Mouse (Mus musculus) liver, adult 2 months (tissue): ENCODE measurements at regions not wholly inside any gene's neighbourhood (a gene's known extent, or its start where the extent isn't known, plus 50 kb on each side); places are given as distances from the start of the nearest gene placed in this dataset.

Experiments
- DNase-seq: peaks from one replicate; pipeline ENCODE4 v3.0.0-alpha.2; 2011; ENCODE audit warnings: low read depth, low spot score; ENCODE audit errors: extremely low read depth
- H3K27ac ChIP-seq: fragments of 200-500 bp; replicated peaks from 2 replicates; pipeline ENCODE4 v1.5.1; 2012; ENCODE audit warnings: low read depth, mild to moderate bottlenecking, control low read depth, inconsistent platforms, low read length; ENCODE audit not compliant: insufficient read depth
- H3K27me3 ChIP-seq: fragments of 200-500 bp; 2 replicates; pipeline ENCODE4 v1.6.1; 2012; ENCODE audit warnings: mild to moderate bottlenecking, moderate library complexity, low read length, inconsistent platforms; ENCODE audit not compliant: control insufficient read depth, insufficient read depth
- H3K36me3 ChIP-seq: fragments of 200-500 bp; 2 replicates; pipeline ENCODE4 v1.6.1; 2012; ENCODE audit warnings: low read length, inconsistent platforms; ENCODE audit not compliant: control insufficient read depth, insufficient read depth
- H3K4me1 ChIP-seq: fragments of 200-500 bp; 2 replicates; pipeline ENCODE4 v1.6.1; 2011; ENCODE audit warnings: low read length; ENCODE audit not compliant: control insufficient read depth, insufficient read depth
- H3K4me3 ChIP-seq: fragments of 200-500 bp; 2 replicates; pipeline ENCODE4 v1.5.1; 2011; ENCODE audit warnings: low read depth, mild to moderate bottlenecking, control low read depth, low read length, moderate library complexity; ENCODE audit not compliant: insufficient read depth
- H3K79me2 ChIP-seq: fragments of 200-500 bp; 2 replicates; pipeline ENCODE4 v1.6.1; 2012; ENCODE audit warnings: inconsistent platforms, mild to moderate bottlenecking, low read length, moderate library complexity; ENCODE audit not compliant: control insufficient read depth, insufficient read depth
- H3K9ac ChIP-seq: fragments of 200-500 bp; 2 replicates; pipeline ENCODE4 v1.6.1; 2012; ENCODE audit warnings: low read depth, mild to moderate bottlenecking, control low read depth, inconsistent platforms, low read length
- CTCF ChIP-seq: fragments of 200-500 bp; IDR thresholded peaks from 2 replicates; pipeline ENCODE4 v1.5.1; 2011; ENCODE audit warnings: low read depth, low read length, control low read depth
- POLR2A ChIP-seq: fragments of 200-500 bp; IDR thresholded peaks from 2 replicates; pipeline ENCODE4 v1.6.1; 2011; ENCODE audit warnings: low read length, control low read depth; ENCODE audit not compliant: insufficient read depth; ENCODE audit errors: extremely low read depth
- WGBS: fragments of 180-500 bp; shearing (Covaris S2); methylation state at CpG from one replicate; pipeline ENCODE4 v1.1.7; 2018; 5-methylcytosine and 5-hydroxymethylcytosine counted together

- no peak overlapping the region for H3K27ac ChIP-seq
- WGBS: 46% methylated on average over 3 of the region's 3 CpGs
- no peak overlapping the region for H3K9ac ChIP-seq
- no peaks in the 10 kb centered on the region for H3K79me2 ChIP-seq
- no peak for TF ChIP-seq POLR2A
- TF ChIP-seq CTCF: no peak
- H3K36me3 ChIP-seq: no peaks in the 10 kb centered on the region
- H3K4me3 ChIP-seq: no peak overlapping the region
- DNase-seq: no peak
- H3K27me3 ChIP-seq: no peaks in the 10 kb centered on the region
- H3K4me1 ChIP-seq: no peaks in the 10 kb centered on the region
Measured at GRCm38 (mm10) chr11:84738128-84738527, 81.2 kb downstream of the Mrm1 start.

- no peaks in the 10 kb centered on the region for H3K27me3 ChIP-seq
- no peaks in the 10 kb centered on the region for H3K4me1 ChIP-seq
- WGBS: 75% methylated on average over 6 of the region's 6 CpGs
- no peak overlapping the region for H3K4me3 ChIP-seq
- H3K27ac ChIP-seq: no peak overlapping the region
- no peaks in the 10 kb centered on the region for H3K36me3 ChIP-seq
- no peak overlapping the region for H3K9ac ChIP-seq
- H3K79me2 ChIP-seq: no peaks in the 10 kb centered on the region
- DNase-seq: no peak
- TF ChIP-seq CTCF: no peak
- TF ChIP-seq POLR2A: no peak
Measured at GRCm38 (mm10) chr11:84731890-84732289, 87.4 kb downstream of the Mrm1 start.

GRCm38 (mm10) chr11:84730218-84730617, 89.1 kb downstream of the Mrm1 start:
- no peak overlapping the region for H3K4me3 ChIP-seq
- H3K27me3 ChIP-seq: no peaks in the 10 kb centered on the region
- no peaks in the 10 kb centered on the region for H3K79me2 ChIP-seq
- TF ChIP-seq POLR2A (no peak), CTCF (no peak)
- WGBS: 45% methylated on average over 8 of the region's 8 CpGs
- H3K9ac ChIP-seq: no peak overlapping the region
- no peaks in the 10 kb centered on the region for H3K4me1 ChIP-seq
- DNase-seq: no peak
- H3K36me3 ChIP-seq: no peaks in the 10 kb centered on the region
- no peak overlapping the region for H3K27ac ChIP-seq

- TF ChIP-seq POLR2A (no peak), CTCF (no peak)
- Histone ChIP-seq H3K36me3 (no peaks in the 10 kb centered on the region), H3K27me3 (no peaks in the 10 kb centered on the region), H3K4me1 (no peaks in the 10 kb centered on the region), H3K4me3 (no peak overlapping the region), H3K79me2 (no peaks in the 10 kb centered on the region), H3K27ac (no peak overlapping the region), H3K9ac (no peak overlapping the region)
- DNase-seq: no peak
- WGBS: 24% methylated on average over 2 of the region's 2 CpGs
Measured at GRCm38 (mm10) chr11:84729189-84729588, 90.1 kb downstream of the Mrm1 start.

- Histone ChIP-seq H3K4me1 (no peaks in the 10 kb centered on the region), H3K4me3 (no peak overlapping the region), H3K9ac (no peak overlapping the region), H3K36me3 (no peaks in the 10 kb centered on the region), H3K27ac (no peak overlapping the region), H3K79me2 (no peaks in the 10 kb centered on the region), H3K27me3 (no peaks in the 10 kb centered on the region)
- no peak for TF ChIP-seq CTCF
- no peak for TF ChIP-seq POLR2A
- 78% methylated on average over 18 of the region's 18 CpGs for WGBS
- DNase-seq: no peak
Measured at GRCm38 (mm10) chr11:84725936-84726613, 93.2 kb downstream of the Mrm1 start.

- H3K4me3 ChIP-seq: no peak overlapping the region
- H3K9ac ChIP-seq: no peak overlapping the region
- H3K27ac ChIP-seq: no peak overlapping the region
- H3K27me3 ChIP-seq: no peaks in the 10 kb centered on the region
- H3K4me1 ChIP-seq: no peaks in the 10 kb centered on the region
- 43% methylated on average over 11 of the region's 11 CpGs for WGBS
- H3K36me3 ChIP-seq: no peaks in the 10 kb centered on the region
- no peaks in the 10 kb centered on the region for H3K79me2 ChIP-seq
- DNase-seq: no peak
- TF ChIP-seq CTCF (no peak), POLR2A (no peak)
Measured at GRCm38 (mm10) chr11:84725177-84725792, 94.0 kb downstream of the Mrm1 start.
